In genomic region chrX:100814139-100814538, GRCm38 (mm10) we compare ENCODE assay signal across 23 mouse cellular contexts. TPM values are rescaled to one million over a fixed set of nuclear protein-coding genes. Genes with fewer than 3 reads are reported as not detected.
A peak's percentile ranks its signal among the peaks of the same experiment; 100 is the strongest.
DNase-seq lines count a peak whose midpoint lies in the region; ATAC-seq and TF ChIP-seq lines count a peak whose summit lies in the region.
"Had no signal": no experiment of that assay in that cellular context is flagged by ENCODE, and none has a peak within 500 bp of the region (broad histone marks: within the 10 kb centered on the region; RNA-seq: fewer than 3 reads in every experiment).

No protein-coding gene starts in this region.

- no peak for TF ChIP-seq CTCF in kidney, adult 2 months (conservative IDR thresholded peaks at IDR 0.05; ENCODE audit: insufficient read depth, insufficient read length, low read depth, low read length)

- H3K4me2 ChIP-seq in forebrain, embryonic 11.5 days (ENCODE audit: low read depth, low read length, severe bottlenecking): no peak overlapping the region
- H3K4me2 ChIP-seq: embryonic facial prominence, embryonic 13.5 days; embryonic facial prominence, embryonic 15.5 days; forebrain, embryonic 13.5 days; forebrain, embryonic 15.5 days had no signal

- no peaks in the 10 kb centered on the region; the same call in 1 of the 2 replicates for H3K36me3 ChIP-seq in forebrain, embryonic 11.5 days (ENCODE audit: control insufficient read depth, insufficient read depth, low read length)
- H3K36me3 ChIP-seq in kidney, adult 2 months (ENCODE audit: control insufficient read depth, insufficient read depth, low read length): no peaks in the 10 kb centered on the region; the same call in 1 of the 2 replicates

- H3K9ac ChIP-seq in forebrain, embryonic 11.5 days (ENCODE audit: low read length): no peak overlapping the region
- H3K9ac ChIP-seq: embryonic facial prominence, embryonic 13.5 days; embryonic facial prominence, embryonic 15.5 days; forebrain, embryonic 13.5 days; forebrain, embryonic 15.5 days; forebrain, postnatal 0 days had no signal

- H3K4me3 ChIP-seq in forebrain, embryonic 11.5 days (ENCODE audit: low read depth, low read length): no peak overlapping the region
- H3K4me3 ChIP-seq in kidney, adult 2 months (ENCODE audit: insufficient read depth, low read depth, low read length): no peak overlapping the region
- H3K4me3 ChIP-seq: embryonic facial prominence, embryonic 13.5 days; embryonic facial prominence, embryonic 15.5 days; erythroblast, embryonic 14.5 days; forebrain, embryonic 10.5 days; forebrain, embryonic 13.5 days; forebrain, embryonic 15.5 days had no signal

- 76% methylated on average over 8 of the region's 8 CpGs for WGBS in forebrain, embryonic 11.5 days
- WGBS in kidney, adult 2 months: 88% methylated on average over 8 of the region's 8 CpGs

- H3K4me1 ChIP-seq in forebrain, embryonic 11.5 days (replicated peaks; ENCODE audit: control insufficient read depth, insufficient read depth, low read length): no peaks in the 10 kb centered on the region
- no peaks in the 10 kb centered on the region for H3K4me1 ChIP-seq in kidney, adult 2 months (ENCODE audit: control insufficient read depth, insufficient read depth, low read length)
- H3K4me1 ChIP-seq: embryonic facial prominence, embryonic 13.5 days; embryonic facial prominence, embryonic 15.5 days; forebrain, embryonic 10.5 days; forebrain, embryonic 13.5 days; forebrain, embryonic 15.5 days had no signal

- no peaks in the 10 kb centered on the region for H3K9me3 ChIP-seq in forebrain, embryonic 11.5 days (ENCODE audit: control insufficient read depth, low read length)
- H3K9me3 ChIP-seq: embryonic facial prominence, embryonic 13.5 days; embryonic facial prominence, embryonic 15.5 days; forebrain, embryonic 10.5 days; forebrain, embryonic 13.5 days; forebrain, embryonic 15.5 days had no signal

- ATAC-seq in granulocyte monocyte progenitor cell, adult 5-6 weeks (replicated peaks; ENCODE audit: poor library complexity, severe bottlenecking): peak; percentile 63
- ATAC-seq in megakaryocyte progenitor cell, adult 5-6 weeks (replicated peaks; ENCODE audit: poor library complexity): peak; percentile 64
- ATAC-seq in forebrain, embryonic 11.5 days (replicated peaks; ENCODE audit: low FRiP score): no peak
- ATAC-seq: forebrain, embryonic 13.5 days; forebrain, embryonic 15.5 days; forebrain, postnatal 0 days had no signal

- H3K27ac ChIP-seq in forebrain, embryonic 11.5 days (ENCODE audit: low read depth, low read length): no peak overlapping the region
- no peak overlapping the region for H3K27ac ChIP-seq in kidney, adult 2 months (ENCODE audit: insufficient read depth, low read depth, low read length)
- H3K27ac ChIP-seq: embryonic facial prominence, embryonic 13.5 days; embryonic facial prominence, embryonic 15.5 days; forebrain, embryonic 10.5 days; forebrain, embryonic 13.5 days; forebrain, embryonic 15.5 days had no signal

- DNase-seq in 416B (ENCODE audit: low read depth): peak; percentile 1
- peak; percentile 73 for DNase-seq in MEL-GATA-1-ER (ENCODE audit: extremely low read depth, low read depth)
- no peak for DNase-seq in forebrain, embryonic 11.5 days (ENCODE audit: low spot score)
- no peak for DNase-seq in kidney, adult 11 months
- DNase-seq in kidney, adult 2 months: no peak
- DNase-seq: adrenal gland, adult 2 months; adrenal gland, postnatal 10 days; adrenal gland, postnatal 25 days; cerebellum, adult 11 months; cerebellum, adult 2 months; cerebellum, adult 9-10 months; cerebellum, postnatal 10 days; cerebellum, postnatal 25 days; embryo, embryonic 11 days; forebrain, postnatal 0 days had no signal

- no peaks in the 10 kb centered on the region; the same call in 1 of the 2 replicates for H3K27me3 ChIP-seq in forebrain, embryonic 11.5 days (ENCODE audit: control insufficient read depth, insufficient read depth, low read length)
- H3K27me3 ChIP-seq in kidney, adult 2 months (replicated peaks; ENCODE audit: control insufficient read depth, insufficient read depth, low read length): no peaks in the 10 kb centered on the region
- H3K27me3 ChIP-seq: embryonic facial prominence, embryonic 13.5 days; embryonic facial prominence, embryonic 15.5 days; forebrain, embryonic 13.5 days; forebrain, embryonic 15.5 days had no signal

- no peak for TF ChIP-seq POLR2A in kidney, adult 2 months (IDR thresholded peaks at IDR 0.05; ENCODE audit: low read depth, low read length)

RNA-seq across cellular contexts. Expression of gene Dlg3, which starts 46.6 kb away (rescaled TPM):
- total RNA-seq in granulocyte monocyte progenitor cell, adult 5-6 weeks (2014; fragmentation: Nextera tagmentation): 3.3 and 6.3 TPM in 2 replicates
- 2.7 and 4.1 TPM in 2 replicates for total RNA-seq in granulocyte monocyte progenitor cell, adult 5-6 weeks (2017)
- total RNA-seq in megakaryocyte progenitor cell, adult 5-6 weeks (2015): 3.7 and 4.6 TPM in 2 replicates
- 3.0 and 5.0 TPM in 2 replicates for total RNA-seq in megakaryocyte progenitor cell, adult 5-6 weeks (2017)
- 7.6 and 9.5 TPM in 2 replicates for polyA plus RNA-seq in forebrain, embryonic 11.5 days (2014; fragmentation: Nextera tagmentation; extraction: Ambion mirVana)
- 12.2 and 13.9 TPM in 2 replicates for polyA plus RNA-seq in kidney, adult 2 months (2012; rRNA removed)
- polyA plus RNA-seq: erythroblast, embryonic 14.5 days had no signal

Comparison
In these comparisons a context has a peak if more than half of its experiments do, and no peak if none do; other contexts are left out.
1. DNase-seq: peak in 416B (single experiment) and MEL-GATA-1-ER (single experiment); none in forebrain, embryonic 11.5 days (single experiment), kidney, adult 11 months (single experiment) and kidney, adult 2 months (single experiment).